Comparison of ENCODE assay signal across 13 mouse cellular contexts in the genomic region with DNA sequence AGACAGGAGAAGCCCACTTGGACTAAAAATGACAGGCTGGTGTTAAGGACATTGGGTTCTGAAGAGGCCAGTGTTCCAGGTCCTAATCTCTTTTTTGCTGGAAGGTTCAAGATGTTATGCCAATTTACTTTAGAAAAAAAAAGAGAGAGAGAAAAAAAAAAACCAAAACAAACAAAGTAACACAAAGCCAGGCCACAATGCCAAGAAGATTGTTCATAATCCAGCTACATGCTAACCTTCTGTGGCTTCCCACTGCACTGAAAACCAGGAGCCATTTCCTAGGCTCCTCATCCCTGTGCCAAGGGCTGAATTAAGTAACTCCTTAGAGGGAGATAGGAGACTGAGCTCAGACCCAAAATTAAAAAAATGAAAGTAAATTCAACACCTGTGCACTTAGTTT. TPM values are rescaled to one million over a fixed set of nuclear protein-coding genes. Genes with fewer than 3 reads are reported as not detected.
DNase-seq lines count a peak whose midpoint lies in the region; ATAC-seq and TF ChIP-seq lines count a peak whose summit lies in the region.
"Had no signal": no experiment of that assay in that cellular context is flagged by ENCODE, and none has a peak within 500 bp of the region (broad histone marks: within the 10 kb centered on the region; RNA-seq: fewer than 3 reads in every experiment).

No protein-coding gene starts in this region.

- 0 out of 2 replicates have a peak overlapping the region, but pooled peaks have one; percentile 14 for H3K9ac ChIP-seq in hindbrain, embryonic 13.5 days
- no peak overlapping the region for H3K9ac ChIP-seq in hindbrain, embryonic 11.5 days (ENCODE audit: low read depth, low read length)
- H3K9ac ChIP-seq in neural tube, embryonic 12.5 days, result no peak overlapping the region
- H3K9ac ChIP-seq in hindbrain, postnatal 0 days (replicated peaks; ENCODE audit: low read length), result no peak overlapping the region
- H3K9ac ChIP-seq: embryonic facial prominence, embryonic 15.5 days; limb, embryonic 15.5 days had no signal

- TF ChIP-seq CTCF in hindbrain, postnatal 0 days (IDR thresholded peaks at IDR 0.05; ENCODE audit: low read depth), result no peak

- H3K9me3 ChIP-seq in hindbrain, embryonic 13.5 days, result no peaks in the 10 kb centered on the region
- no peaks in the 10 kb centered on the region for H3K9me3 ChIP-seq in hindbrain, embryonic 11.5 days (ENCODE audit: control insufficient read depth, low read length)
- no peaks in the 10 kb centered on the region for H3K9me3 ChIP-seq in neural tube, embryonic 12.5 days
- H3K9me3 ChIP-seq in hindbrain, postnatal 0 days (ENCODE audit: low read length), result no peaks in the 10 kb centered on the region
- H3K9me3 ChIP-seq: embryonic facial prominence, embryonic 15.5 days; limb, embryonic 15.5 days had no signal

- no peaks in the 10 kb centered on the region for H3K27me3 ChIP-seq in hindbrain, embryonic 13.5 days
- no peaks in the 10 kb centered on the region for H3K27me3 ChIP-seq in hindbrain, embryonic 11.5 days (ENCODE audit: control insufficient read depth, insufficient read depth, low read length)
- no peaks in the 10 kb centered on the region for H3K27me3 ChIP-seq in neural tube, embryonic 12.5 days (replicated peaks)
- no peaks in the 10 kb centered on the region for H3K27me3 ChIP-seq in hindbrain, postnatal 0 days (ENCODE audit: insufficient read depth, low read length)
- H3K27me3 ChIP-seq: embryonic facial prominence, embryonic 15.5 days; limb, embryonic 15.5 days had no signal

- DNase-seq in hindbrain, embryonic 11.5 days (ENCODE audit: low spot score), result no peak
- DNase-seq in neural tube, embryonic 10.5 days (ENCODE audit: extremely low spot score, low spot score), result no peak
- no peak for DNase-seq in hindbrain, postnatal 0 days (ENCODE audit: low spot score)
- no peak for DNase-seq in thymus, postnatal 10 days (ENCODE audit: low spot score in 2 of 2)
- DNase-seq in cerebellum, adult 8-10 months, result no peak
- DNase-seq: cerebellum, adult 2 months; layer of hippocampus, adult 9-11 months; thymus, adult 2 months had no signal

- no peak overlapping the region for H3K27ac ChIP-seq in hindbrain, embryonic 13.5 days
- H3K27ac ChIP-seq in hindbrain, embryonic 11.5 days (ENCODE audit: low read depth, low read length), result no peak overlapping the region
- no peak overlapping the region for H3K27ac ChIP-seq in neural tube, embryonic 12.5 days
- no peak overlapping the region for H3K27ac ChIP-seq in hindbrain, postnatal 0 days
- H3K27ac ChIP-seq: embryonic facial prominence, embryonic 15.5 days; limb, embryonic 15.5 days had no signal

- no peak for ATAC-seq in hindbrain, embryonic 13.5 days (ENCODE audit: low FRiP score)
- ATAC-seq in hindbrain, embryonic 11.5 days (ENCODE audit: low FRiP score), result no peak
- no peak for ATAC-seq in neural tube, embryonic 12.5 days (ENCODE audit: low FRiP score, low read depth)
- ATAC-seq in hindbrain, postnatal 0 days, result no peak
- ATAC-seq: intestine, embryonic 16.5 days had no signal

- H3K4me3 ChIP-seq in hindbrain, embryonic 13.5 days, result no peak overlapping the region
- no peak overlapping the region for H3K4me3 ChIP-seq in hindbrain, embryonic 11.5 days (ENCODE audit: low read depth, low read length)
- no peak overlapping the region for H3K4me3 ChIP-seq in neural tube, embryonic 12.5 days
- no peak overlapping the region for H3K4me3 ChIP-seq in hindbrain, postnatal 0 days (ENCODE audit: low read length)

- H3K4me1 ChIP-seq in hindbrain, embryonic 13.5 days (replicated peaks), result peaks cover 16% of the 10 kb centered on the region
- peaks cover 5% of the 10 kb centered on the region; the same call in 1 of the 2 replicates for H3K4me1 ChIP-seq in hindbrain, embryonic 11.5 days (replicated peaks; ENCODE audit: control insufficient read depth, insufficient read depth, low read length)
- peaks cover 14% of the 10 kb centered on the region for H3K4me1 ChIP-seq in neural tube, embryonic 12.5 days
- H3K4me1 ChIP-seq in hindbrain, postnatal 0 days (ENCODE audit: insufficient read depth, low read length), result peaks cover 3% of the 10 kb centered on the region; the same call in 1 of the 2 replicates

- peaks cover 30% of the 10 kb centered on the region for H3K36me3 ChIP-seq in hindbrain, embryonic 13.5 days
- no peaks in the 10 kb centered on the region for H3K36me3 ChIP-seq in hindbrain, embryonic 11.5 days (ENCODE audit: control insufficient read depth, insufficient read depth, low read length)
- peaks cover 28% of the 10 kb centered on the region for H3K36me3 ChIP-seq in neural tube, embryonic 12.5 days
- peaks cover 2% of the 10 kb centered on the region; the same call in 1 of the 2 replicates for H3K36me3 ChIP-seq in hindbrain, postnatal 0 days (ENCODE audit: insufficient read depth, low read length)

- H3K4me2 ChIP-seq in hindbrain, embryonic 13.5 days, result peak overlapping the region; percentile 86
- H3K4me2 ChIP-seq in hindbrain, embryonic 11.5 days (replicated peaks; ENCODE audit: low read depth, low read length), result no peak overlapping the region; the same call in 1 of the 2 replicates
- peak overlapping the region; percentile 71; the same call in 1 of the 2 replicates for H3K4me2 ChIP-seq in neural tube, embryonic 12.5 days (replicated peaks)
- H3K4me2 ChIP-seq in hindbrain, postnatal 0 days (ENCODE audit: low read depth, low read length), result peak overlapping the region; percentile 82; the same call in 1 of the 2 replicates

RNA-seq across cellular contexts. Expression of a gene that starts 10.4 kb away (rescaled TPM):
- polyA plus RNA-seq in hindbrain, embryonic 13.5 days (2015; fragmentation: Nextera tagmentation; extraction: Ambion mirVana), result 23.8 and 26.3 TPM in 2 replicates
- 41.8 and 46.9 TPM in 2 replicates for polyA plus RNA-seq in hindbrain, embryonic 11.5 days (2014; fragmentation: Nextera tagmentation; extraction: Ambion mirVana)
- 30.8 and 33.1 TPM in 2 replicates for polyA plus RNA-seq in neural tube, embryonic 12.5 days (2016; fragmentation: Nextera tagmentation; extraction: Ambion mirVana)
- total RNA-seq in hindbrain, postnatal 0 days (2014; rRNA removed), result 21.1 and 24.1 TPM in 2 replicates
- polyA plus RNA-seq in hindbrain, postnatal 0 days (2015; fragmentation: Nextera tagmentation; extraction: Ambion mirVana), result 24.2 and 26.7 TPM in 2 replicates

RNA-seq across cellular contexts. Expression of a gene that starts 10.5 kb away (rescaled TPM):
- polyA plus RNA-seq in hindbrain, embryonic 13.5 days (2015; fragmentation: Nextera tagmentation; extraction: Ambion mirVana), result 27.3 and 27.6 TPM in 2 replicates
- 60.9 and 65.6 TPM in 2 replicates for polyA plus RNA-seq in hindbrain, embryonic 11.5 days (2014; fragmentation: Nextera tagmentation; extraction: Ambion mirVana)
- polyA plus RNA-seq in neural tube, embryonic 12.5 days (2016; fragmentation: Nextera tagmentation; extraction: Ambion mirVana), result 46.4 and 48.5 TPM in 2 replicates
- 31.7 and 32.8 TPM in 2 replicates for total RNA-seq in hindbrain, postnatal 0 days (2014; rRNA removed)
- 11.3 and 11.6 TPM in 2 replicates for polyA plus RNA-seq in hindbrain, postnatal 0 days (2015; fragmentation: Nextera tagmentation; extraction: Ambion mirVana)

RNA-seq across cellular contexts. Expression of a gene that starts 33.7 kb away (rescaled TPM):
- 62.2 and 68.7 TPM in 2 replicates for polyA plus RNA-seq in hindbrain, embryonic 13.5 days (2015; fragmentation: Nextera tagmentation; extraction: Ambion mirVana)
- 110 and 117 TPM in 2 replicates for polyA plus RNA-seq in hindbrain, embryonic 11.5 days (2014; fragmentation: Nextera tagmentation; extraction: Ambion mirVana)
- 92.1 and 93.5 TPM in 2 replicates for polyA plus RNA-seq in neural tube, embryonic 12.5 days (2016; fragmentation: Nextera tagmentation; extraction: Ambion mirVana)
- total RNA-seq in hindbrain, postnatal 0 days (2014; rRNA removed), result 7.1 and 11.2 TPM in 2 replicates
- polyA plus RNA-seq in hindbrain, postnatal 0 days (2015; fragmentation: Nextera tagmentation; extraction: Ambion mirVana), result 71.0 and 85.4 TPM in 2 replicates
